Mouse (Mus musculus) right cerebral cortex, postnatal 4 days (tissue): ENCODE results near the gene Nutf2-ps1.

Source experiments
- DNase-seq: peaks from one replicate; pipeline ENCODE4 v3.0.0-alpha.2; 2022

Gene Nutf2-ps1

DNA sequence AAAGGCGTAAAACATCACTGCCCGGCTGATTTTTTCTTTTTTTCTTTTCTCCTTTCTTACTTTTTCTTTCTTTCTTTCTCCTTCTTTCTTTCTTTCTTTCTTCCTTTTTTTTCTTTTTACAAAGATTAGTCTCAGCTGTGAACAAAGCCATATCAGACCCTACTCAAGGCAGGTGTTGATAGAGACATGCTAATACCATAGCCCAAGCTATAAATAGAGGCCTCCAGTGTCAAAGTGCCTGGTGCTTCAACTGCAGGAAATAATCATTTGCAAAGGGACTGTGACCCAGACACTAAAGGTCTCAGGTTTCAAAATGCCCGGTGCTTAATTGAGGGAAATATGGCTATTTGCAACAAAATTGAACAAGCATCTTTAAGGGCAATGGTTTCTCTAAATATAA, 20.3 kb downstream of the Nutf2-ps1 start:
- DNase-seq: no peak

DNA sequence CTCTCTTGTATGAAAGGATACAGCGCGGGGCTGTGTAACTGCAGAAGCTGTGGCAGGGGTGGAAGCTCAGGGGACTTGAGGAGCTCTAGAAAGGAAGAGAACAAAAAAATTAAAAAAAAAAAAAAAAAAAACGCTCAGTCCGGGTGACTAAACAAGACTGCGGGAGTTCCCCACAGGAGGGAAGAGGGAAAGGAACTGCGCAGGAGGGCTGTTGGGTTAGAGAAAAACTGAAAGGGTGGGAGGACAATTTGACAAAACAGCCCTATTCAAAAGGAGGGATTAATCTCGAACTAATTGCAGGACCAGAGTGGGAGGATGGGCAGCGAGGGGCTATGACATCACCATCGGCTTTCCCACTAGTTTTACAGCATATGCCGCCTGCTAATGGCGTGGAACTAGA, 21.0 kb downstream of the Nutf2-ps1 start:
- no peak for DNase-seq

DNA sequence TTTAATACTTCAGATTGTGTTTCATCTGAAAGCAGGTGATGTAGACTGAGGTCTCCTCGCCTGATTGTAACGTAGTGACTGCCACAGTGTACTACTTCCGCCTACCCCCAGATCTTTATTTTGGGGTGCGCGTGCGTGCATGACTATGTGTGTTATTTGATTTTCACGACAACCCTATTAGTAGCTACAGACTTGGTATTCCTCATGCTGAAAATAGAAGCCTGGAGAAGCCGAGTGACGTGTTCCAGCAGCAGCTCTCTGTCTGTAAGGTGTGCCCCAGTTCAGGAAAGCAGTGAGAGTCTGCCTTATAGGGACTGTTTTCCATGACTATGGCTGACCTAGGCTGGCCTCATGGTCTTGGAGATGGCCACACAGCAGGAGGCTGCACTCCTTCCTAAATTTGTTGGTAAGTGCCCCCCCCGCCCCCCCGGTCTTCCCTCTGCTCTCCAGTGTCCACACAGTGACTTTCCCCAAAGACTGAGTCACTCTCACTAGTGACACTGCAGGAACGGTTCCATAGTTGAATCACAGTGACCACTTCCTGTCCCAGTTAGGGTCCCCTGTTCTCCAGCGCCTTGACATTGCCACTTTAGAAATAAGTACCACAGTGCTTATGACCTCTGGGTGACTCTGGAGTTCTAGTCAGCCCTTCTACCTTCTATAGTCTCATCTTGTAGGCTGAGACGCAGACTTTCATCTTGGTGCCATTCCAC, 23.1 kb downstream of the Nutf2-ps1 start:
- DNase-seq: no peak

DNA sequence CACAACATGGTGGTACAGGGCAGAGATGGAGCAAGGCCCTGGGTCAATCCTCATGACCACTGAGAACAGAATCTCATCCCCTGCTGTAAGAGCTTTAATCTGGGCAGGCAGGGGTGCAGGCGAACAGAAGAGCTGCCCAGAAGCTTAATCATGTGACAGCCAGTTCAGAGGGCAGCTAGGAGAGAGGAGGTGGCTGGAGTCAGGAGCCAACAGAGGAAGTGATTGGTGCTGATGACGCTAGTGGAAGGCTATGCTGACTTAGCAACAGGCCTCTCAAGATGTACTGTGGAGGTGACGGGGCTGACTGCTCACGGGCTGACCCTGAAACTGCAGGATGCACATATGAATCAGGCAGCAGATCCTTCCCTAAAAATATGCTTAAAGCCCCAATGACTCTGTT, 24.7 kb downstream of the Nutf2-ps1 start:
- no peak for DNase-seq

DNA sequence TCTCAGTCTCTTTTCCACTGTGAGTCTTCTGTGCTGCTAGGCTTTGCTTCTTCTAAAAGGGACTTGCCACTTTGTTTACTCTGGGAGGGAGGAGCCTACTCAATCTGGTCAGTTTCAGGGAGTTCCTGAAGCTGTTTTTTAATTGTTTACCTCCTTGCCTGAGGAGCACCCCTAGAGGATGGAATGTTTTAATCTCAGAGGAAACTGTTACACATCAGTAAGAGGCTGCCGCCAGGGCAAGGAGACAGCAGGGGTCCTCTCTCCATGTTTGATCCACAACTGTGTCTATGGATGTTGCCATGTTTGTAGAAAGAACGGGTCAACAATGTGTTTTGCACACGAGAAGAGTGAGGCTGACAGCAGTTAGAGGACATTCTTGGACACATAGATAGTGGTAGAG, 28.4 kb downstream of the Nutf2-ps1 start:
- no peak for DNase-seq

DNA sequence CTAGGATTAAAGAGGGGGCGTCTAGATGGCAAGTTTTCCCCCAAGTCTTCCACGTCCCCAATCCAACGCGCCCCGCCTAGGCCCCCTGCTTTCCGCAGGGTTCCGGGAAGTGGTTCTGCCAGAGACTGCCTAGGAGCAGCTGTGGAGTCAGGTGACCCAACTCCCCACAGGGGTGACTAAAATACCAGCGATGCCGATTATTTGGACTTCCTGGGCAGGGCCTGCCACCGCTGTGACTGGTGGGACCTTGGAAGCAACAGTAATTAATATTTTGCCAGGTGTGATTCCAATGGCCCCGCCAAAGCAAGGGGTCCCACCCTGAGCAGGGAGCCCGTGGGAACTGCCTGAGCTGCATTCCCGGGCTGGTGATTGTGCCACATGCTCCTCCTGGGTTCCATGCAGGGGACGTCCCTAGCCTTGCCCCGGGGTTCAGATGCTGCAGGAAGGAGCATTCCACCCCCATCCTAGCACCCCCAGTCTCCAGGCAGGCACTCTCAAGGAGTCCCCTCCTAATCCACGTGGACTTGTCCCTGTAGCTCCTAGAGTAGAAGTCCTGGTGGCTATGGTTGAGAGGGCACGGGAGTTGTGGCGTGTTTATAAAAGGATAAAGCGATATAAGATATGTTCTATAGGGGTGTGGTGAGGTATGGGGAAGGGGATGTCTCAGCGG, 31.5 kb downstream of the Nutf2-ps1 start:
- DNase-seq: no peak

DNA sequence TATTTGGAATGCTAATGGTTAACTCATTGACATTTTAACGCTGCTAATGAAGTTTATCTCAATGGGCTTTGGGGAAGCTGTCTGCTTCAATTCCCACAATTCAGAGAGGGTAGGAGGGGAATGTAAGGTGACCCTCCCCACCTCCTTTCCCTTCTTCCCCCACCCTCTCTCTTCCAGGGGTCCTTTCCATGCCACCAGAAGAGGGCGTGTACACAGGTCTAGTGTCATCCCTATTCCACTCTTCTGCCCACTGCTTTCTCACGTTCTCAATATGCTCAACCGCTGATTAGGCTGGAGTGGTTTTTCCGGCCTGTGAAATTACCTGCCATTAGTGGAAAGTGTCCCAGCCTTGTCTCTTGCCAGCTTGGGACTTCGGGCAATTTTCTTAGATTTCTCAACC, 32.0 kb downstream of the Nutf2-ps1 start:
- no peak for DNase-seq

DNA sequence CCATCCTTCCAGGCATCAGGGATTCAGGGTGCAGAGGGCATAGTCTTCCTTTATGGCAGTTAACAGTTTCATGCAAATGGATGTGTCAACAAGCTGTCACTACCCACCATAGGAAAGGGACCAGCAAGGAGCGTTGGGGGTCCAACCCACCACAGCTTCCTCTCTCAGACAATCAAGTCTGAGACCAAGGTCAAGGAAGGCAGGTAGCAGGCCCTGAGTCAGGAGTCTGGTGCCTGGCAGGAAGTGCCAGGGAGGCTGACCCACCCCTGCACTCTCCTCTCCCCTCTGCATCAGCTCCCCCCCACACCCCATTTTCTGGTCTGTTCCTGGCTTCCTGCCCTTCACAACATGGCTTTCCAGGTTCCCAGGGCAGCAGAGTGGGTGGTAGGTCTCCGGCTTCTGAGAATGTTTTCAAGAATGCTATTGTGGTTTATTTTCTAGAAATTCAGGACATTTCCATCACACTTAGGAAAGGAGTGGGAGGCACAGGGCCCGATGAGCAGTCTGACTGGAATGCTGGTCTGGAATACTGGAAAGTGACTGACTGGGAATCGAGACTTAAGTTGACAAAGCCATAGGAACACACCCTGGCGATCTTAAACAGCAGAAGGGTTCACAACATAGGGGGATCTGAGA, 33.8 kb downstream of the Nutf2-ps1 start:
- DNase-seq: no peak

DNA sequence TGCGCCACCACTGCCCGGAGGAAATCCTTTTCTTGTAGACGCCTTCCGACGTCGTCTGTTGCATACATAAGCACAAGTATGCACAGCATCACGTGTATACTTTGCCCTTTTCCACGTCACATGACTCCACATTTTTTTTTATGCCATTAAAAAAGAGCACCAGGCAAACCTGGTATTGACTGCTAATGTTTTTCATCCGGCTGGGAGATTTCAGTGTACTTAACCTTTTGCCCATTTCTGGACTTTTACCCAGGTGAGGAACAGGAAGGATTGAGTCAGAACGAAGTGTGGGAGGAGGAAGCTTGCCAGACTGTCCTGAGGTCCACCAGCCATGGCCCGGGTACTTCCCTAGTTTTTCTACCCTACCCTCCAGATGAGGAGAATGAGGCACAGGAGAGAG, 34.5 kb downstream of the Nutf2-ps1 start:
- no peak for DNase-seq

DNA sequence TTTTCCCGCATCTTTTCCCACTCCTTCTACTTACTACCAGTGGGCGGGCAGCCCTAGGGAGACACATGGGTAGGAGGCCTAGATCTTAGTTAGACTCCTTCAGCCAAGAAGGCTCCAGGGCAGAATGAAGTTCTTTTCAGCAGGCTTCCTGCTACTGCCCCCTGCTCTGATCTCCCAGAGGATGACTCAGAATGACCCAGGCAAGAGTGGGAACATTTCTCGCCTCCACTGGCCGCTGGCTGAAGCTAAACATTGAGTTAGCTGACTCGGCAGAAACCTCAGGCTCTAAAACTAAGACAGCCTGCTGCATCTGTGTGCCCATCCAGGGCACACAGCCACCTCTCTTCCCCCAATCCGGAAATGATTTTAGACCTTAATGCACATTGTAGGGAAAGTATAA, 36.1 kb downstream of the Nutf2-ps1 start:
- no peak for DNase-seq

DNA sequence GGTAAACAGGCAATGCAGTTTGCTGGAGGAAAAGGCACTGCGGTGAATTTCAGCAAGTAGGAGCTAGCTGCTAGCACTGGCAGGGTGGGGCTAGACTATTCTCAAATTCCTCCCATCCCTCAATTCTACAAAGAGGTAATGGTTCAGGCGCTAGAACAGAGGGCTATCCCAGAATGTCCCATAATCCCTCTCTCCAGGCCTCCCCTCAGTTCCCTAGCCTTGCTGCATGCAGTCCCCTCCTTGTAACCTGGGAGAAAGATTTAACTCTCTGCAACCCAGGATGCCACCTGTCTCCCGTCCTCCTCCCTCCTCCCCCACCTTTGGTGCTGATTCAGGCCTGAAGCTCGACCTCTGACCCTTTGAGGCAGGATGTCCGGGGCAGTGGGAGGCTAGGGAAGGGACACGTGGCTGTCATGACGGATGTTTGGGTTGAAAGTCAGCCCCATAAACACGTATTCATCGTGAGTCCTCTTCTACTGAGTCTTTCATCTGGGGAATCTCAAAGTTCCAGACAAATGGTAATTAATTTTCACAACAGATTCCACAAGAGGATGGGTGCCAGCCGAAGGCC, 36.6 kb downstream of the Nutf2-ps1 start:
- no peak for DNase-seq

DNA sequence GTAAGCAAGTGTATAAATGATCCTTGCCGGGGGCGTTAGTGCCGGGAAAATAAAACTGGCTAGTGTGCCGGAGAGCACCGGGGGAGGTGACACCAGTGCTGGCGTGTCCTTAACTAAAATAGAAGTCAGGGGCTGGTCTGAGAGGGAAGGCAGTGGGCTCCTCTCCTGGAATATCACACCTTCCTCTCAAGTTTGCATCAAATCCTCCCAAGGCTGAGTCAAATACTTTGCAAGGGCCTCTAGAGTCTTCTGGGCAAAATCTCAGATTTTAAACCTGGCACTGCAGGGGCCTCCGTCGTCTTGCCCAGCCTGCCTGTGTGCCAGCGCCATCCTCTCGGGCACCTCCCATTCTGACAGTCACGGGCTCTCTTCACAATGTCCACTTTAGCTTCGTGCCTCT, 37.9 kb downstream of the Nutf2-ps1 start:
- DNase-seq: no peak

DNA sequence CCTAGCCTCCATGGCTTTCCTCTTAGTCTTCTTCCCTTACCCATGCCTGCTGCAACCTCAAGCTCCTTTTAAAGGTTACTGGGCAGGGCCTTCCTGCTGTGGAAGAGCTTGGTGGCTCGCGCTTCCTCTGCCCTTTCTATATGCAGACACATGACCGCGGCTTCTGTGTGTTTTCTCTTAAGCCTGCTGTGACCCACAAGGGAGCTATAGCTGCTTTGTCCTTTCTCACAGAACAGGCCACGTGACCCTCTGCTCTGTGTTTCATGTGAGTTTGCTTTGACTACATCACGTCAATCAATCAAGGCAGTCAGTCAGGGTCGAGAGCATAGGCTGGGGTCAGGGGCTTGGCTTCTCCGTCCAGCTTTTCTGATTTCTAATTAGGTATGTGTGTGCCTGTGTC, 41.3 kb downstream of the Nutf2-ps1 start:
- no peak for DNase-seq

DNA sequence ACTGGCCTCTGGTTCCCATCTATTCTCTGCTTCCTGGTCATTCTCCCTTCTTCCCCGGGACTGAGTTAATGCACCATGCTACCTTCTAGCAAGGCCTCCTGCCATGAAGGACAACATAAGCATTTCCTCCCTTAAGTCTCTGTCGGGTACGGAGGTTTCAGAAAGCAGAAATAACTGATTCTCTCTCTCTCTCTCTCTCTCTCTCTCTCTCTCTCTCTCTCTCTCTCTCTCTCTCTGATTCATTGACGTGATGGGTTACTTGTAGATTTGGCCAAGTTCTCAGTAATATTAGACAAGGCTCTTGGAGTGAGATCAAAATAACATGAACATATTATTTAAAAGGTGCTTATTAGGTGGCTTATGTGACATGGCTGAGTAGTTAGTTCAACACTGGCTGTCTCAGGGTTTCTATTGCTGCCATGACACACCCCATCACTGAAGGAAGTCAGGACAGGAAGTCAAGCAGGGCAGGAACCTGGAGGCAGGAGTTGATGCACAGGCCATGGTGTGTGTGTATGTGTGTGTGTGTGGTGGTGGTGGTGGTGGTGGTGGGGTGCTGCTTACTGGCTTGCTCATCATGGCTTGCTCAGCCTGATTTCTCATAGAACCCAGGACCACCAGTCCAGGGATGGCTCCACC, 43.8 kb downstream of the Nutf2-ps1 start:
- DNase-seq: no peak

DNA sequence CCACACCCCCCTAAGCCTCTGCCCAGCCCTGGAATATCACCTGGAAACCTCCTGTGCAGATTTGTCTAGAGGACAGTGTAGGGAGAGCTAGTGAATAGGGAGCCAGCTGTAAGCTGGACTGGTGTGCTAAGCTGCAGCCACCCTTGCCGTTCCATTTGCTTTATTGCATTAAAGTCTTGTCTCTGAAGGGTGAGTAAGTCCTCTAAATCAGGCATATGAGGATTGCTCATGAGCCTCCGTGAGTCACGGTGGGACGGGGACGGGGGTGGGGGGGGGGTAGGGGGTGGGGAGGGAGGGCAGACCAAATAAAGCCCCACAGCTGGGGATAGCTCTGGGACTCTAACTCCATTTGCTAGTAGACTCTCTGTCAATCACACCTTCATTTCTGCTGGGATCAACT, 45.3 kb downstream of the Nutf2-ps1 start:
- no peak for DNase-seq

DNA sequence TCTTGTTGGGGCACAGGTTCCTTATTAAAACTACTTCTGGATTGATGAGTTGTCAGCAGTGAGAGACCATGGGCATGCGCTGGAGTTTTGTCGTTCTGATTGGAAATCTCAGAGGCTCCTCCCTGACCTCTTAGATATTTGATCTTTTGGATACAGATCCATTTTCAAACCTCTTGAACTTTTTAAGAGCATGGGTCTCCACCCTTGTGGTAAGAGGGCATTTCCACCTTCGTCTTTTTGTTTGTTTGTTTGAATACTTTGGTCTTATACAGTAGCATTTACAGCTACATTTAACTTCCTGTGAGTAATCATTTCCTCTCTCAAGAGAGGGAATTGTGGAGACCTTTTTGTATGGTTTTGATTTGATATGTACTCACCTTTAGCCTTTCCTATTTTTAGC, 49.6 kb downstream of the Nutf2-ps1 start:
- DNase-seq: no peak

DNA sequence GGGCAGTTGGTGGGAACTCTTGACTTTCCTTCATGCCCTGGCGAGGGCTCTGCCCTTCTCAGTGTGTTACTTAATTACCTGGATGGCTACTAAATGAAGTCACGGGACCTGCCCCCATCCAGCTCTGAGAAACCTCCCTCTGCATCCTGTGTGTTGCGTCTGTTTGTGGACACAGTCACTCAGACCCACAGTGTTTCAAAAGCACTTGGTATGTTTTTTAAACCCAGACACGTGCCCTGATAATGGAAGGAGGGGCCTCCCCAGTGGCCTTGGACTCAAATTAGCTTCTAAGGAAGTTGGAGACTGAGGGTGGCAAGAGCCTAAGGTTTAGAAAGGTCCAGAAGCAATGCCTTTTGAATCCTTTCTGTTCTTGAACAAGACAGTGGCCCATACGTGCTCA, 50.1 kb downstream of the Nutf2-ps1 start:
- DNase-seq: no peak
